Mouse (Mus musculus) limb, embryonic 11.5 days (tissue): ENCODE results near the gene Ntrk1. TPM values are rescaled to one million over a fixed set of nuclear protein-coding genes. Genes with fewer than 3 reads are reported as not detected.

Experiments used
- ATAC-seq: fragments of 200-750 bp; cut with Nextera tagmentation; 2 replicates; pipeline ENCODE4 v1.8.0; 2017; ENCODE audit warnings: low read depth; ENCODE audit not compliant: insufficient number of reproducible peaks, low FRiP score, low TSS enrichment
- DNase-seq: peaks from one replicate; pipeline ENCODE4 v3.0.0-alpha.2; 2015; ENCODE audit warnings: low spot score
- H3K27ac ChIP-seq: fragments of 300-500 bp; sonication (generic); replicated peaks from 2 replicates; pipeline ENCODE4 v1.5.1; 2014; ENCODE audit warnings: low read depth, mild to moderate bottlenecking, low read length
- H3K27me3 ChIP-seq: fragments of 300-500 bp; sonication (generic); 2 replicates; pipeline ENCODE4 v1.6.1; 2014; ENCODE audit warnings: mild to moderate bottlenecking, low read length, mixed read lengths; ENCODE audit not compliant: control insufficient read depth, insufficient read depth
- H3K36me3 ChIP-seq: fragments of 300-500 bp; sonication (generic); 2 replicates; pipeline ENCODE4 v1.6.1; 2014; ENCODE audit warnings: mild to moderate bottlenecking, low read length, moderate library complexity, mixed read lengths; ENCODE audit not compliant: control insufficient read depth, insufficient read depth
- H3K4me1 ChIP-seq: fragments of 300-500 bp; sonication (generic); 2 replicates; pipeline ENCODE4 v1.6.1; 2014; ENCODE audit warnings: low read length, mixed read lengths; ENCODE audit not compliant: control insufficient read depth, insufficient read depth
- H3K4me2 ChIP-seq: fragments of 300-500 bp; sonication (generic); 2 replicates; pipeline ENCODE4 v1.6.1; 2014; ENCODE audit warnings: low read depth, mild to moderate bottlenecking, moderate library complexity; ENCODE audit not compliant: severe bottlenecking
- H3K4me3 ChIP-seq: fragments of 300-500 bp; sonication (generic); 2 replicates; pipeline ENCODE4 v1.5.1; 2014; ENCODE audit warnings: low read depth, low read length
- H3K9ac ChIP-seq: fragments of 300-500 bp; sonication (generic); 2 replicates; pipeline ENCODE4 v1.6.1; 2014; ENCODE audit warnings: mild to moderate bottlenecking, low read length
- H3K9me3 ChIP-seq: fragments of 300-500 bp; sonication (generic); 2 replicates; pipeline ENCODE4 v1.6.1; 2016; ENCODE audit warnings: low read length; ENCODE audit not compliant: control insufficient read depth
- whole genome bisulfite sequencing: fragments of 180-500 bp; shearing (Covaris S2); extraction: QIAGEN DNeasy Blood & Tissue Kit; methylation state at CpG from one replicate; pipeline ENCODE4 v1.1.7; 2014; 5-methylcytosine and 5-hydroxymethylcytosine counted together
- polyA plus RNA-seq: library from polyadenylated mRNA; unstranded; fragments of >200 nt; fragmentation: Nextera tagmentation; extraction: Ambion mirVana; gene quantifications from 2 replicates; pipeline ENCODE4 v1.2.1, GENCODE M21; 2014

Ntrk1 gene
- polyA plus RNA-seq, 1 experiment from 2014 or later = 0.21 TPM

DNA sequence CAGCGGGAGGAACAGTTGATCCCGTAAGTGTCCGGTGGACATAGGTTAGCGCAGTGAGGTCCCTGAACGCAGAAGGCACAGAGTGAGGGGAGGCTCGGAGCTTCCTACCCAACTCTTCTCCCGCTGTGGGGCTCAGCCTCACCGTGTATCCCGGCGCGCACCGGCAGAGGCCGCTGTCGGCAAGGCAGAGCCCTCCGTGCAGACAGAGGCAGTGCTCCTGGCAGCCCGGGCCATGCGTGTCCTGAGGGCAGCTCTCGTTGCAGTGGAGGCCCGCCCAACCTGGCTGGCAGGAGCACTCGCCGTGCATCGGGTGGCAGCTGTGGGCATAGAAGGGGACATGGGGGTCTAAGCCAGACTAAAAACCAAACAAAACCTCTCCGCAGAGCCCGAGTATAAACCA, 39.0 kb downstream of the Ntrk1 start:
- Histone ChIP-seq H3K27ac (no peak overlapping the region), H3K9ac (peak overlapping the region; percentile 43; the same call in 1 of the 2 replicates), H3K27me3 (0 out of 2 replicates have a peak, but pooled peaks cover 2% of the 10 kb centered on the region), H3K36me3 (0 out of 2 replicates have a peak, but pooled peaks cover 2% of the 10 kb centered on the region), H3K4me3 (0 out of 2 replicates have a peak overlapping the region, but pooled peaks have one; percentile 1), H3K9me3 (no peaks in the 10 kb centered on the region), H3K4me2 (peak overlapping the region; percentile 29; the same call in 1 of the 2 replicates), H3K4me1 (peaks cover 8% of the 10 kb centered on the region; the same call in 1 of the 2 replicates)
- 5% methylated on average over 24 of the region's 24 CpGs for WGBS
- peak; percentile 77 for ATAC-seq
- DNase-seq = peak; percentile 93

DNA sequence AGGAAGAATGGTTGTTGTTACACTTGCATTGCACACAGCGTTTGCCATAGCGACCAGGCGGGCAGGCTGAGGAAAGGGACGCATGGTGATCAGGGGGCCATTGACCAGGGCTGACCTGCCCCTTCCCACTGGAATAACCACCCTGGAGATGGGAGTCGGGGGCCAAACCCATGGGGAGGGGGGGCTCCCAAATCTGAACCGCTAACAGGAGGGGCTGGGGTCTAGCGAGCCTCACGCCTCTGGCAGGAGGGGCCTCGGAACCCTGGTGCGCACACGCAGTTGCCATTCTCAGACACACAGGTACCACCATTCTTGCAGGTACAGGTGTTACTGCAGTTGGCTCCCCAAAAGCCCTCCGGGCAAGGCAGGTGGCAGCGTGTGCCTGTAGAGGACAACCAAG, 41.1 kb downstream of the Ntrk1 start:
- H3K27ac ChIP-seq = no peak overlapping the region
- no peaks in the 10 kb centered on the region for H3K9me3 ChIP-seq
- no peak overlapping the region for H3K4me2 ChIP-seq
- ATAC-seq (no peak), DNase-seq (no peak)
- no peak overlapping the region for H3K9ac ChIP-seq
- WGBS = 81% methylated on average over 13 of the region's 13 CpGs
- peaks cover 2% of the 10 kb centered on the region; the same call in 1 of the 2 replicates for H3K4me1 ChIP-seq
- 0 out of 2 replicates have a peak, but pooled peaks cover 2% of the 10 kb centered on the region for H3K36me3 ChIP-seq
- H3K4me3 ChIP-seq = no peak overlapping the region
- H3K27me3 ChIP-seq = 0 out of 2 replicates have a peak, but pooled peaks cover 2% of the 10 kb centered on the region

DNA sequence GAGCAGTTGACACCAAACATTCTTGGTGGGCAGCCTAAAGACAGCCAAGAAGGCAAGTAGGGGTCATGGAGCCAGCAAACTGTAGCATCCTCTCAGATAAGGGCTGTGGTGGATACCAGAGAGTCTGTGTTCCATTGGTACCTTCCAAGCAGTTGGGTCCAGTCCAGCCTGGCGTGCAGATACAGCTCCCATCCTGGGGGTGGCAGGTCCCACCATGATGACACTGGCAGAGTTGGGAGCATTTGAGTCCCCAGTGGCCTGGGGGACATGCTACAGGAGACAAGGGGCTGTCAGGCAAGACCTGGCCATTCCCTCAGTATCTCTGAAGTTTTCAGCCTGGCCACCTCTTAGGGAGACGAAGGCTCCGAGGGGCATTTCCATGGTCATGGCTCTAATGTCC, 42.4 kb downstream of the Ntrk1 start:
- DNase-seq (no peak), ATAC-seq (no peak)
- Histone ChIP-seq H3K4me3 (no peak overlapping the region), H3K4me1 (peaks cover 4% of the 10 kb centered on the region; the same call in 1 of the 2 replicates), H3K9me3 (no peaks in the 10 kb centered on the region), H3K36me3 (no peaks in the 10 kb centered on the region), H3K9ac (no peak overlapping the region; the same call in 1 of the 2 replicates), H3K27ac (no peak overlapping the region), H3K27me3 (0 out of 2 replicates have a peak, but pooled peaks cover 2% of the 10 kb centered on the region), H3K4me2 (no peak overlapping the region)
- WGBS = 85% methylated on average over 3 of the region's 3 CpGs

DNA sequence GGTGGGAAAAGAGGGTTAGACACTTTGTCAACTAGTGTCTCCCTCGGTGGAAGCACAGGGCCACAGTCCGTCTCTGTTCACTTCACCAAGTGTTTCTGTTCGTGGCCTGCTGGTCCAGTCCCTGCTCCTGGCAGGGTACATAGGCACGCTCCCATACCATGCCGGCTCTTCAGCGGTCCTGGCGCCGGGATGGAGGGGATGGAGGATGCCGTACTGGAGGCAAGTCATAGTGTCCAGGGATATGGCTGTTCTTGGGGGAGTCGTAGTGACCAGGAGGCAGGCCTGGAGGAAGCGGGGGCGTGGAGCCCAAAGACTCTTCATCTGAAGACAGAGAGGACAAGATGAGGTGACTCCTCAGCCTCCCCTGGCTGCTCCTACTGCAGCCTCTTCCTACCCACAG, 45.0 kb downstream of the Ntrk1 start:
- H3K9ac ChIP-seq = no peak overlapping the region
- H3K27me3 ChIP-seq = no peaks in the 10 kb centered on the region
- DNase-seq (no peak), ATAC-seq (no peak)
- no peaks in the 10 kb centered on the region for H3K9me3 ChIP-seq
- WGBS = 88% methylated on average over 12 of the region's 12 CpGs
- H3K36me3 ChIP-seq = no peaks in the 10 kb centered on the region
- peaks cover 14% of the 10 kb centered on the region for H3K4me1 ChIP-seq
- H3K4me3 ChIP-seq = no peak overlapping the region
- no peak overlapping the region for H3K27ac ChIP-seq
- no peak overlapping the region for H3K4me2 ChIP-seq

DNA sequence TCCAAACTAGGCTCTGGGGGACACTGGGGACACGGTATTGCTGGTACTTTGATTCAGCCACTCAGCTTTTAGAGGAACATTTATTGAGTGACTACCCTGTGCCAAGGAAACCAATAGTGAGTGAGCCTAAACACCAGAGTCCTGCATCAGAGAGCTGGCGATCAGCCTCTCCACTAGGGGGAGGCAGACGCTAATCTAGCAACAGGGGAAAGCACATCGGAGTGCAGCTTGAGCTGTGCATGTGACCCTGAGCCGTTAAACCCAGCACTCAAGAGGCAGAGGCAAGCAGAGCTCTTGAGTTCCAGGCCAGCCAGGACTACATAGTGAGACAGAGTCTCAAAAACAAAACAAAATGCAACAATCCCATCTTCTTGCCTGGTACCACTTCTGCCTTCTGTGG, 45.9 kb downstream of the Ntrk1 start:
- Histone ChIP-seq H3K27me3 (no peaks in the 10 kb centered on the region), H3K27ac (no peak overlapping the region), H3K4me3 (no peak overlapping the region), H3K36me3 (no peaks in the 10 kb centered on the region), H3K9ac (no peak overlapping the region), H3K9me3 (no peaks in the 10 kb centered on the region), H3K4me1 (peaks cover 17% of the 10 kb centered on the region), H3K4me2 (no peak overlapping the region)
- 19% methylated on average over 5 of the region's 5 CpGs for WGBS
- DNase-seq (peak; percentile 58), ATAC-seq (no peak)

DNA sequence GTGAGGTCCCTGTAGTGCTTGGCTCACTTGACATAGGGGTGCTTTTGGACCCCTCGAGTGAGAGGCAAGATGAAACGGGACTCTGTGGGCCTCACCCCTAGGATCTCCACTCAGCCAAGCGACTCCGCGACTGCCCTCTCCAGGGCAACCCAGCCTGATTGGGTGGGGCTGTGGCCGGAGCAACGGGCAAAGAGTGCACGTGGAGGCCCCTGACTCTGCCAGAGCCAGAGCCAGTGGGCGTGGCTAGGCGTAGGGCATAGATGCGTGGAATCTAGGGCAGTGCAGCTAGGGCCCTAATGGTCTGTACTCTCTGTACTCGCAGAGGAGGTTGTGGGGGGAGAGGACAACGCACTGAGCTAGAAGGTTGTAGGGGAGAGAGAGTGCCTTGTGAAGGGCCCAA, 46.5 kb downstream of the Ntrk1 start, which contains the start of gene Lrrc71:
TSS of gene Lrrc71 (minus strand) at position 195 of the 400 bp plus-strand sequence.
- 44% methylated on average over 13 of the region's 13 CpGs for WGBS
- H3K36me3 ChIP-seq = no peaks in the 10 kb centered on the region
- 0 out of 2 replicates have a peak within 1 kb of the TSS, but pooled peaks have one; percentile 5 for H3K9ac ChIP-seq
- H3K27me3 ChIP-seq = no peaks in the 10 kb centered on the region
- H3K4me3 ChIP-seq = no peak within 1 kb of the TSS
- no peak for DNase-seq
- no peak within 1 kb of the TSS for H3K4me2 ChIP-seq
- H3K4me1 ChIP-seq = peaks cover 17% of the 10 kb centered on the region
- no peak within 1 kb of the TSS for H3K27ac ChIP-seq
- no peak for ATAC-seq
- no peaks in the 10 kb centered on the region for H3K9me3 ChIP-seq

DNA sequence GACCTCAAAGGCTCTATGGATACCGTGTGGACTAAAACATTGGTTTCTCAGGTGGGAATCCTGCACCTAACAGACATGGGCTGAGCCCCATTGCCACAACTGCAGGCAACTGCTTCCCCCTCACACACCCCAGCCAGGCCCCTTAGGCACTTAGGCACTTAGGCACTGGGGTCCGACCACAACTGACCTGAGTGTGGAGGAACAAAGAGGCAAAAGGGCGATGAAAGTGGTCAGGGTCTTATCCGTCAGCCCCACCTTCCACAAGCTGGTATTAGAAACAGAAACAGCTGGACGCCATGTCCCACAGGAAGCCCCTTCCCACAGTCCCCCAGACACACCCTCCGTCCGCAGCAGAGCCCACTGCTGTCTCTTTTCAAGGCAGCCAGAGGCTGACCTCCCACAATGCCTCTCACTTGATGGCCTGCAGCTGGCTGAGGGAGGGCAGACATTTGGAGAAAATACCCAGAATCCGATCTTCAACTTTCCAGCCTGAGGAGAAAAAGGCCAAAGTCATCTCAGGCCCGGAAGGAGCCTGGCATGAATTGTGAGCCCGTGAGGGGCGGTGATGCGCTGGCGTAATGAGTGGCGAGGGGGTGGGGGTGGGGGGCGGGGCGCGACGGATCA, 49.8 kb downstream of the Ntrk1 start:
- 0 out of 2 replicates have a peak overlapping the region, but pooled peaks have one; percentile 6 for H3K4me3 ChIP-seq
- peak; percentile 56 for DNase-seq

DNA sequence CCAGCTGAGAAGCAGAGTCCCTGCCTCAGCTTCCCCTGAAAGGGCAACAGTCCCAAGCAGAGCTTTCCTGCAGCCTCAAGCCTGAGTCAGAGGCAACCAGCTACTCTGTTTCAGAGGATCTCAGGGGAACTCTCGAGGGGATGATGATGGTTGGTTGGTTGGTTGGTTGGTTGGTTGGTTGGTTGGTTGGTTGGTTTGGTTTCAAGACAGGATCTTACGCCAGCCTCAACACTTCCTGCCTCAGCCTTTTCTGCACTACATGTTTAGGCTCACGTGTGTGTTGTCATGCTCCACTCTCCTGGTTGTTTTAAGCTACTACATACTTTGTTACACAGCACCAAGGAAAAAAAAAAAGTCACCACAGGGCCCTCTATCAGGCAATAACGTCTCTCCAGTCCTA, 51.0 kb downstream of the Ntrk1 start:
- 88% methylated on average over 4 of the region's 4 CpGs for WGBS
- 0 out of 2 replicates have a peak, but pooled peaks cover 2% of the 10 kb centered on the region for H3K36me3 ChIP-seq
- H3K27me3 ChIP-seq = no peaks in the 10 kb centered on the region
- DNase-seq = no peak
- no peak overlapping the region for H3K9ac ChIP-seq
- peaks cover 17% of the 10 kb centered on the region for H3K4me1 ChIP-seq
- no peak overlapping the region for H3K4me2 ChIP-seq
- no peak overlapping the region for H3K27ac ChIP-seq
- no peak overlapping the region for H3K4me3 ChIP-seq
- no peaks in the 10 kb centered on the region for H3K9me3 ChIP-seq
- no peak for ATAC-seq

More for the DNA sequence above, 49.8 kb downstream of the Ntrk1 start:
- 0 out of 2 replicates have a peak, but pooled peaks cover 2% of the 10 kb centered on the region for H3K36me3 ChIP-seq
- WGBS = 21% methylated on average over 18 of the region's 18 CpGs
- H3K4me2 ChIP-seq = peak overlapping the region; percentile 32
- H3K9ac ChIP-seq = peak overlapping the region; percentile 55; the same call in 1 of the 2 replicates
- peak overlapping the region; percentile 55; the same call in 1 of the 2 replicates for H3K27ac ChIP-seq
- peaks cover 17% of the 10 kb centered on the region for H3K4me1 ChIP-seq
- ATAC-seq = peak; percentile 67
- no peaks in the 10 kb centered on the region for H3K9me3 ChIP-seq
- H3K27me3 ChIP-seq = no peaks in the 10 kb centered on the region
